Mouse (Mus musculus): Measurements from ENCODE around the gene Pmepa1. TPM values are rescaled to one million over a fixed set of nuclear protein-coding genes. Genes with fewer than 3 reads are reported as not detected.
A peak's percentile ranks its signal among the peaks of the same experiment; 100 is the strongest.

Gene Pmepa1
- 40.4 and 57.2 TPM in 2 replicates for polyA plus RNA-seq (2012; rRNA removed)

DNA sequence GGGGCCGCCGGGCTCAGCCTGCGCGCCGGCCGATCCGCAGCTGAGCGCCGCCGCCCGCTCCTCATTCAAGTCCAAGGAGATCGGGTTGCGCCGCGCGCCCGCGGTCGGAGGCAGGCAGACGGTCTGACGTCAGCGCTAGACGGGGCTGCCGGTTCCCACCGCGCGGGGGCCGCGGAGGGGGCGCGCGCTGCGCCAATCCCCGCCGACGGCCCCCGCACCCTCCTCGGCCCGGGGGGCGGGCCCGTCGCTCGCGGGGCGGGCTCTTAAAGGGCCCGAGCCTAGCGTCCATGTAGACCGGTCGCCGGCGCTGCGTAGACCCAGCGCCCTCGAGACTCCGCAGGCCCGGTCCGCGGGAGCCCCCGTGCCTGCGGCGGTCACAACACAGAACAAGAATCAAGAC lies at the start of gene Pmepa1:
Gene Pmepa1, minus strand, starts transcription at position 125 of the 400 bp plus-strand sequence.
- DNase-seq (ENCODE audit: extremely low spot score in 1 of 2, low spot score in 1 of 2) = peak; percentile 73 to 91

DNA sequence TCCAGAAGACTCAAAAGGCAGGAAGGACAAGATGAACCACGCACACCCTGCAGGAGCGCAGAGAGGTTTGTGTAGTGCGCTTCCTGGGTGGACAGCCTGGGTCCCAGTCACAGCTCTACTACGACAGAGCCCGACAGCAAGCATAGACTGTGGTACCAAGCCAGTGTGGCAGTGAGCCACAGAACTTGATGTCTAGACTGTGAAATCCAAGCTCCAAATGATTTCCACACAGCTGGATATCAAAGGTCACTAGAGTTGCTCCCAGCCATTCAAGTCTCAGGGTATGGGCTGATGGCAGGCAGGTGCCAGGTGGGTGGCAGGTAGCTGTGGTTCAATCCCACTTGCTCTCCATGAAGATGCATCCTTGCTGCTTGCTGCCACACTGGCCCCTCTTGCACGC lies 45.4 kb upstream of the Pmepa1 start:
- DNase-seq (ENCODE audit: extremely low spot score in 1 of 2, low spot score in 1 of 2) = no peak

DNA sequence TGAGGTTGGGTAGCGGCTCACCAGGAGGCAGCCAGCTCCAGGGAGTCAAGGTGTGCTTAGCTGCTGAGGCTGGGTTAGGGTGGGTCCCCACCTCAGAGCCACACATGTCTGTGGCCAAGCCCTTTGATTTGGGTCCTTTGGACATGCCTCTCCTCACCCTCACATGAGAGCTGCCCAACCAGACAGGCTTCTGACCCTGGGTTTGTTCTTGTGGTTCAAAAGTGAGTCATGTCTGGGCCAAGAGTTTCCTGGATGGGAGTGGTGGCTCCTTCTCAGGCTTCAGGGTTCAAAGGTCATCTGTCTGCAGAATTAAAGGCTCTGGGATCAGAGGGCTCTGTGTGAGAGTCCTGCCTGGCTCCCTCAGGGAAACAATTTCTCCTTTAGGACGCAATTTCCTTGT lies 44.9 kb upstream of the Pmepa1 start:
- DNase-seq (ENCODE audit: extremely low spot score in 1 of 2, low spot score in 1 of 2) = no peak

DNA sequence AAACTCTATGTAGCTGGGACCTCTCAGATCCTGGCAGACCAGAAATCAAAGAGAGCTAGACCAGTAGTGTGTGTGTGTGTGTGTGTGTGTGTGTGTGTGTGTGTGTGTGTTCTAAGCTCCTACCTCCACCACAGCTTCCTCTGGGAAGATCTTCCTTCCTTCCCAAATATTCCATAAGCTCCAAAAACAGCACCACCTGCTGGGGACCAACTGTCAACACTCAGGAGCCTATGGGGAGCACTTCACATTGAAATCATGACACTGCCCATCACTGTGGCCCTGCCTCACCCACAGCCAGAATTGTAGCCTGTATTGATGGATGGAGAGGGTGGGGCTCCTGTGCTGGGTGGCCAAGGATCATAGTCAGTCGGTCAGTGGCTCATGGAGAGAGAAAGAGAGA lies 38.0 kb upstream of the Pmepa1 start:
- DNase-seq (ENCODE audit: extremely low spot score in 1 of 2, low spot score in 1 of 2) = no peak

DNA sequence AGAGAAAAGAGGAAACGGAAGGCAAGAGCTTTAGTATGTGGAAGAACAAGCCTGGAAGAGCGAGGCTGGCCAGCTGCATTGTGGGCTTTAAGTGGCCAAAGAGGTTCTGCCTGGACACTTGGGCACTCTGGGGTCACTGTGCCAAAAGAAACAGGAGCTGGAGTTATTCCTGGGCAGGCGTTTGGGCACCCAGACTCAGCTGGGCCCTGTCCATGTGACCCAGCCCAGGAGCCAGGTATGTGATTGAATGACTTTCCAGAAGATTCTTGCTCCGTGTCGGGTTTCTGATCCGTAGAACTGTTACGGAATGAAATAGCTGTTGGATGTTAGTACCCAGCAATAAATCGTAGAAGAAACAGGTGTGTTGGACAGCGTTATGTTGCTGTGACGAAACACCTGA lies 32.2 kb upstream of the Pmepa1 start:
- no peak for DNase-seq (ENCODE audit: extremely low spot score in 1 of 2, low spot score in 1 of 2)

DNA sequence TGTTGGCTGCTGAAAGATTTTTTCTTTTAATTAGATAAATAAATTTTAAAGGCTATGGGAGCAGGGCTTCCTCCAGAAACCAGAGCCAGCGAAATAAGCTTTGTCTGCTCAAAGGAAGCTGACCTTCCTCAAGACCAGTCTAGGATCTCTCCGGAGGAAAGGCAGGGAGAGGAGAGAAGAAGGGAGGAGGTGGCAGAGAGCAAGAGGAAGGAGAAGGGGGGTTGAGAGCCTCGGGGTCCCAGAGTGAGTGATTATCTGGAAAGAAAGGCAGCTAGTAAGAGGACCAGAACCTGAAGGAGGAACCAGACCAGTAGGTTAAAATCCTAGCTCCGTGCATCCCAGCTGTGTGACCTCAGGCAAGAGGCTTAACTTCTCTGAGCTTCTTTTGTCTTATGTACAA lies 31.7 kb upstream of the Pmepa1 start:
- no peak for DNase-seq (ENCODE audit: extremely low spot score in 1 of 2, low spot score in 1 of 2)

DNA sequence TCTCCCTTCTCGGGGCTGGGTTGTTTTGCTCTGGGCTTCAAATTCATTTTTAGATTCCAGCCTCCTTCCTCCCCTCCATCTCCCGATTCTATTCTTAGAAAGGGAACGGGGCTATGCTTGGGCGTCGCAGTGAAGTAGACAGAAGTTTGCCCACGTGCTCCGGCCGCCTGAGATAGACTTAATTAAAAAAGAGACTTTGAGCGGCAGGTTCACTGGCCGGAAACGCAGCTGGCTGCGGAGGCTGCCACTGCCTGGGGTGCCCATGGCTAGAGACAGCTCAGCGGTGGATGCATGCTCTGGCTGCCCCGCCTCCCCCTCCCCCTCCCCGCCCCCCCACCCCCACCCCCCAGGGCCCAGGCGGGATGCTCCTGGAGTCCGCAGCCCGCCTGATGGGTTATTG lies 31.2 kb upstream of the Pmepa1 start:
- DNase-seq (ENCODE audit: extremely low spot score in 1 of 2, low spot score in 1 of 2) = peak; percentile 74 to 80

DNA sequence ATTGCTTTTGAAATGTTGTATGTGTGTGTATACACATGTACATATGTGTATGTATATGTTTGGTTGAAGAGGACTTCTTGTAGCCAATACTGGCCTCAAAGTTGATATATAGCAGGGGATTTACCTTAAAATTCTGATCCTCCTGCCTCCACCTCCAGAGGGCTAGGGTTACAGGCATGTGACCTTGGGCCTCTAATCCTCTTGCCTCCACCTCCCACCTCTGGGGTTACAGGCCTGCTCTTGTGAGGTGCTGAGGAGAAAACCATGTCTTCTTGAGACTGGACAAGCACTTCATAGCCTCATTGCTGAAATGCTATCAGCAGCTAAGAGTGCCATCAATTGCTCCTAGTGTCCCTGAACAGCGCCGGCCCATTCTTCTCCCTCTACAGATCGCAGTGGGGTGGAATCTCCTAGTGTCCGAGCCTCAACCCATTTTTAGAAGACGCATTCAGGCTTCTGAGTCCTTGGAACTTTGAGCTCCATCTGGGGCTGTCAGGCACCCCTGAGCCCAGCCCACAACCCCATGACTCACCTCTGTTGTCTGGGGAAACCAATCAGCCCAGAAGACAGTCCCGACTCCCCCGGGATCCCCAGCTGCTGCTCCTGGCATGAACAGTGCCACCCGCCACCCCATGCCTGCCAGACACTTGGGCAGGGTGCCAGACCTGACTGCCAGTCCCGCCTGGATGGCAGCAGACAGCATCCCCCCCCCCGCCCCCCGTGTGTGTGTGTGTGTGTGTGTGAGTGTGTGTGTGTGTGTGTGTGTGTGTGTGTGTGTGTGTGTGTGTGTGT lies 30.6 kb upstream of the Pmepa1 start:
- peak; percentile 77 to 87 for DNase-seq (ENCODE audit: extremely low spot score in 1 of 2, low spot score in 1 of 2)

DNA sequence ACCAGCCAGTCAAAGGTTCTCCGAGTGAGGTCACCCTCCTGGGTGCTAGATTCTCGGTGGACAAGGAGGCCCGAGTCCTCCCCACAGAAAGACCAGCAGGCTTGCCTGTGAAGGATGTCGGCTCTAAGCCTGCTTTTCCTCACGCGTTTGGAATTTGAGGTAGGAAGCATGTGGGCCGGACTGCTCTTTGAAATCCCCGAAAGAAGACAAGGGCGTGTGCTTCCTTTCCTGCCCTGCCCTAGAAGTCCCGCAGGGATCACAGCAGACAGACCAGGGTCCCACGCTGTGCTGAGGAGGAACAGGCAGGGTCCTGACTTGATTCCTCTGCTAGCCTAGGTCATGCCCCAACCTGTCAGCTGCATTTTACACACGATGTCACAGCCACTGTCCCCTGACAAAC lies 28.7 kb upstream of the Pmepa1 start:
- DNase-seq (ENCODE audit: extremely low spot score in 1 of 2, low spot score in 1 of 2) = no peak

DNA sequence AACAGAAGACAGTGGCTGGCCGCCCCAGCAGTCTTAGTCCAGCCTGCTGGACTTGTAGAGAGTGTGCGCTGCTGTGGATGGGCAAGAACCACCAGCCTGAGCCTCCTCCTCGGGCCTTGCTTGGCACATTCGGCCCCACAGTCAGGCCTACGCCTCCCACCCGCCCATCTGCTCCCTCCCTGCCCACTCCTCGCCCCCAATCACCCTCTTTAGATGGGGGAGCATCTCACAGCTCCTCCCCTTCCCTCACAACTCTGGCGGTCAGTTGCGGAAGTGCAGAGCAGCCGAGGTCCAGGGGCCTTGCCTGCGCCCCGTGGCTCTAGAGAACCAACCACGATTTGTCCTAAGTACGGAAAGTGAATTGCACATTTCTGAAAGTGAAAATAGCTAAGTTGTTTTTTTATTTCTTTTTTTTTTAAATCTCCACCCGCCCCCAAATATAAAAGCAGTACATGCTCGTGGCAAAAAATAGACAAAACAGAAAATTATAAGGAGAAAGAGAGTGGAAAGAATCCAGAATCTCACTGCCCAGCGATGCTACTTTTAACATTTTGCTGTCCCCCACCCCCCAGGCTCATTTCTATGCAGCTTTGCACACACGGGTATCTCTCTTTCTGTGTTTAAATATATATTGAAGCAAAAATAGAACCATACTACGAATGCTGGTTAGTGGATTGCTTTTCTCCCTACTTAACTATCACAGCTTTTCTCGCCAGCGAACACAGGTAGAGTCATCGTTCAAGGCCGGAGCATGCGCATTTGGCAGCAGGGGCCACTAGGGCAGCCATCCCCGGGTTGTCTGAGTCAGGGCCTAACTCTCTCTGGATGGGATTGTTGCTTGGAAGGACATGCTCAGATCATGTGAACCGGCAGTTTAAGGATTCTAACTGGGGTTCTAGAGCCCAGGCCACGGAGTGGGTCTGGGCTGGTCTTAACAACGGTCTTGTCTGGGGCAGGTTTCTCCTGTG lies 24.6 kb upstream of the Pmepa1 start:
- DNase-seq (ENCODE audit: extremely low spot score in 1 of 2, low spot score in 1 of 2) = peak in 1 of 2 experiments; percentile 52

DNA sequence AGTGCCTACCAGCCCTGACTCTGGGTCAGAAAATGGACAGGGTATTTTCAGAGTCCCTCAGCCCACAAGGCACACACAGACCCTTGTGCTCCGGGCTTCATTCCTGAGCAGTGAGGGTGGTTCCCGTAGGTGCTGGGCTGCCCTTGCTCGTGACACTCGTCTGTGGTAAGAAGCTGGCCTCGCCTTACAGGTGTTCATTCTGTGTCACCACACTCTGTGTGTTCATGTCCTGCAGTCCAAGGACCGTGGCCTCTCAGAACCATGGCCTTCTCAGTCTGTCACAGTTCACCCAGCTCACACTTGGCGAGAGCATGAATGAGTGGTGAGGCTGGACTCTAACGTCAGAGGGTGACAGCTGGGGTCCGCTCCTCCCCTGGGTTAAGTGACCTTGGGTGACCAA lies 20.1 kb upstream of the Pmepa1 start:
- no peak for DNase-seq (ENCODE audit: extremely low spot score in 1 of 2, low spot score in 1 of 2)

DNA sequence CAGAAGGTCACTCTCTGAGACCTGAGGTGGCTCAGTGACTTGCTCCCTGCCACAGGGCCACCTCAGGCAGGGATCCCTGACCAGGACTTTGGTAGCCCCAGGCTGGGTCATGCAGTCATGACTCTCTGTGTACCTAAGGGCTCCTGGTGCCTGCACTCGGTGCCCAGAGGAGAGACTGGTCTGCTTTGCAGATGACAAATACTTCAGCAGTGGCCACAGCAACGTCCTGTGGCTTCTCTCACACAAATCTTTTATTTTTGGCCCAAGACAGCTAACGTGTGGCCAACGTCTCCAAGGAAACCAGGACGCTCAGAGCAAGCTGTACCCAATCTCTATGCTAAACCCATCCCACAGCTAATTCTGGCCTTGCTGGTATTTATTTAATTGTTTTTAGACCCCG lies 16.7 kb upstream of the Pmepa1 start:
- no peak for DNase-seq (ENCODE audit: extremely low spot score in 1 of 2, low spot score in 1 of 2)

DNA sequence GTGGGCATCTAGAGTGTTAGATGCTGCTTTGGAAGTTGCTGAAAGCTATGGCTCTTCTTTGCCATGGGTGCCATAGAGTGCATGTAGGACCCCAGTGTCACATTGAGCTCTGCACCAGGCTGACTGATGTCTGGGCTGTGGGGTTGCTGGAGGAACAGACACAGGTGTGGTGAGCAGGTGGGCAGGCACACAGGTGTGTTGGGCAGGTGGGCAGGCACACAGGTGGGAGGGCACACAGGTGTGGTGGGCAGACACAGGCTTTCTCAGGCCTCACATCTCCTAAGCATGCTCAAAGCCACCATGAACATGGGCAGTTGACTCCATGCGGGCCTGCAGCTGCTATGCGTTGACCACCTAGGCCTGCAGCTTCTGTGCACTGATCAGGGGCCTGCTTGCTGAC lies 16.2 kb upstream of the Pmepa1 start:
- no peak for DNase-seq (ENCODE audit: extremely low spot score in 1 of 2, low spot score in 1 of 2)

DNA sequence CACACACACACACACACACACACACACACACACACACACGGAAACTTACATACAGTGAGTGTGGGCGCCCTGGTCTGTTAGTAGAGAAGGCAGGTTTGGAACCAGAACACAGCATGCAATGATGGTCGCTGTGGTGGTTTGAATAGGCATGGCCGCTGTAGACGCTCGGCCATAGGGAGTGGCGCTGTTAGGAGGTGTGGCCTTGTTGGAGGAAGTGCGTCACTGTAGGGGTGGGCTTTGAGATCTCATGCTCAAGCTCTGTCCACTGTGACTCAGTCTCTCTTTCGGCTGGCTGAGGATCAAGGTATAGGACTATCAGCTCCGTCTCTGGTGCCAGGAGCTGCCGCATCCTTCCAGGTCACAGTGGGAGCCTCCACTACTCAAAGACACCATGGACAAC lies 14.6 kb upstream of the Pmepa1 start:
- DNase-seq (ENCODE audit: extremely low spot score in 1 of 2, low spot score in 1 of 2) = no peak

DNA sequence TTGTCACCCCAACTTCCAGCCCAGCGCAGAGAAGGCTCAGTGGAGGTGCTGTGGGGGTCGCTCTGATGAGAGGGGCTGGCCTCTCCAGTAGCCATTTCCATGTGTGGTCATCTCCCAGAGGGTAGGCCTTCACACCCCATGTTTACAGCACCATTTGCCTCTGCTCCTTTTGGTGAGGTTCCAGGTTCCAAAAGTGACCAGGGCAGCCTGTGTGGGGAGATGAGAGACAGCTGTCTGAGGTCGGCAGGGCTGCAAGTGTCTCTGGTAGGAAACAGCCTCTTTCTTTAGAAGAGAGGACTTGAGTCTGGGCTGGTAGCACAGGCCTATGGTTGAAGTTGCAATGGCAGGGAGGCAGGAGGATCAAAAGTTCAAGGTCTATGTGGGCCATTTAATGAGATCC lies 13.6 kb upstream of the Pmepa1 start:
- no peak for DNase-seq (ENCODE audit: extremely low spot score in 1 of 2, low spot score in 1 of 2)

DNA sequence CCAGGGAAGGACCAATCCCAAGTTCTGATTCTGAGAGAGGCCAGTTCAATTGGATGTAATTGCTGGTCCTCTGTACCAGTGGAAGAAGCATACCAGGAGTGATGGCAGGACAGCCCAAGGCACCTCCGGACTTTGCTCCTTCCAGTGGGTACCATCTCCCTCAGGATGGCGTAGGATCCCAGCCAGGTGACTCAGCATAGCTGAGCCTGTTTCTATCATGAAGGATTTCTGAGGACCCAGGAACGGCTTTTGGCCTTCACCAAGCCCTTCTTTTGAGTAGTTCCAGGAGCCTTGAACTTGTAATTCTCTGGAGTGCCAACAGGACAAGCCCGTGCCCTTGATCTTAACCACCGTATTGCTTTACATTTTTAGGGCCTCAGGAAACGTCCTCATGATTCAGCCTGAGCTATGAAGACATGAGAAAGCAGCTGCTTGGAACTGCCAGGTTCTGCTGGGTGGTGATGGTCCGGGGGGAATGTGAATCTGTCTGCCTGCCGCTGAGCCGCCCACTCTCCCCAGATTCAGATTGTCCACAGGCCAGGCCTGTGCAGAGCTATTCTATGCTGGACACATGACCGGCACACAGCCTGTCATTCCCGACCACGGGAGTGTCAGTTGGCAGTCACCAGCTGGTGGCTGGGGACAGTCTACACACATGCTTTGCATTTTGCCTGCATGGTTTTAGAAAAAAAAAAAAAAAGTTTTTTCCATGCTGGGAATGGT lies 9.6 kb upstream of the Pmepa1 start:
- no peak for DNase-seq (ENCODE audit: extremely low spot score in 1 of 2, low spot score in 1 of 2)

DNA sequence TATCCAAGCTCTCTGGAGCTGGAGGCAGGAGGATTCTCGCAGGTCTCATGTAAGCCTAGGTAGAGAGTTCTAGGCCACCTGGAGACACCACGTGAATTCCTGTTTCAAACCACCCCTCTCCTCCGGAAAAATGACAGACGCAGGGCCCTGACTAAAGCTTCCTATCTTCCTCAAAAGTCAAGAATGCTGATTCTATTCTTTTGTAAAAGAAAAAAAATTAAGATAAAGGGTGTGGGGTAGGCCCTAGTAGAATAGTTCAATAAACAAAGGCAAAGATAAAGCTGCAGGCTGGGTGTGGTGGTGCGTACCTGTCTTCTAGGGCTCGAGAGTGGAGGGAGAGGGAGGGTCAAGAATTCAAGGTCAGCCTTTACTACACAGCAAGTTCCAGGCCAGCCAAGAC lies 8.4 kb upstream of the Pmepa1 start:
- DNase-seq (ENCODE audit: extremely low spot score in 1 of 2, low spot score in 1 of 2) = no peak

DNA sequence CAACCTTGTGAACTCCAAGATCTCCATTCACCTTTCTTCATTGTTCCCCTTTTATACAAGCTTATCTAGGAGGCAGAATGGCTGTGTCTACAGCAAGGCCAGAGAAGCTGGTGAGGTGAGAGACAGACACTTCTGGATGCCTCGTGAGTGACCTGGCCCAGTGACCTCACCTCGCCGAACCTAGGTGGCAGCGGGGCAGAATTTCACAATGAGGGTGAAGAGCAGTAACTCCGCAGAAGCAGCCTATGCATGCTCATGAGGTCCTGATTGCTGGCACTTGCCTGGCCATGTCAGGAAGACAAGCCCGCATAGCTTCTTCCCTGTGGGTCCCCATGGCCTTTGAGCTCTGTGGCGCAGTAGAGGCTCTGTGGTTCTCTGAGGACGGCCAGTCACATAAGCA lies 5.9 kb upstream of the Pmepa1 start:
- no peak for DNase-seq (ENCODE audit: extremely low spot score in 1 of 2, low spot score in 1 of 2)

DNA sequence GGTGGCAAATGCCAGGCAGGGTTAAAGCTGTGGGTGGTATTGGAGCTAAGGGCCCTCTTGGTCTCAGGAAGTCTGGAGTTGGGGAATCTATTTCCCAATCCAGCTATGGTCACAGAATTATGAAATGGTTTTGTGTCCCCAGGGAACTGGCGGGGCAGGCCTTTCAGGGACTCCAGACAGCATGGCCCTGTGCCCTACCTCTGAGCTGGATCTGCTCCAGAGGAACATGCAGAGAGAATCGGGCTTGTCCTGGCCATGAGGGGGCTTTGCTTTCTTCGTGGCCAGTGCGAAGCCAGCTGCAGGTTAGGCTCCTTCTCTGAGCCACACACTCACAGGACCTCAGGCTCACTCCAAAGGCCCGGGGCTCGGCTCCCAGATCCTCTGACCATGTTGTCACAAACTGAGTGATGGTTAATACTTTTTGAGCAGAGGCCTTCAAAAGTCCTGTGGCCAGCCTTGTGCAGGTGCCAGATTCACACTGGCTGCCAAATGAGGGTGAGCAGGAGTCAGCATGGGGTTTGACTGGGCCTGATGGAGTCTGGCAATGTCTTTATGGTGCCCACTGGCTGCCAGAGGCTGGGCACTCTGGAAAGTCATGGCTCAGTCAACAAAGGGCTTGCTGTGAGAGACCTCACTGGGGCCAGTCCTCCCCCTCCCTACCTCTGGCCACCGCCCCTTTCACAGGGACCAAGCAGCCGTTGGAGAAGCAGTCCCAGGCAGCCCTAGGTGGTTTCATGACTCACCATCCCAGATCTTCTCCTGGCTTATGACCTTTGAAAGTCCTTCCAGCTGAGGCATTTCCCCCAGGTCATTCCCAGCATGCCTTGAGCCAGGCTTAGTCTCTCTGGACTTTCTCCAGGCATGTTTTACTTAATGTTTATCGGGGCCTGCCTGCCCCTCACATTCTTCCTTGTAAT lies 4.9 kb upstream of the Pmepa1 start:
- no peak for DNase-seq (ENCODE audit: extremely low spot score in 1 of 2, low spot score in 1 of 2)
